Mouse (Mus musculus) frontal cortex, adult 2 months (tissue): ENCODE measurements at regions not wholly inside any gene's neighbourhood (a gene's known extent, or its start where the extent isn't known, plus 50 kb on each side); places are given as distances from the start of the nearest gene placed in this dataset.

ENCODE experiments used
- DNase-seq, 2 experiments: peaks; one replicate each; pipeline ENCODE4 v3.0.0; 2022; ENCODE audit warnings: low spot score in 1 of 2; ENCODE audit errors: extremely low spot score in 1 of 2

DNA sequence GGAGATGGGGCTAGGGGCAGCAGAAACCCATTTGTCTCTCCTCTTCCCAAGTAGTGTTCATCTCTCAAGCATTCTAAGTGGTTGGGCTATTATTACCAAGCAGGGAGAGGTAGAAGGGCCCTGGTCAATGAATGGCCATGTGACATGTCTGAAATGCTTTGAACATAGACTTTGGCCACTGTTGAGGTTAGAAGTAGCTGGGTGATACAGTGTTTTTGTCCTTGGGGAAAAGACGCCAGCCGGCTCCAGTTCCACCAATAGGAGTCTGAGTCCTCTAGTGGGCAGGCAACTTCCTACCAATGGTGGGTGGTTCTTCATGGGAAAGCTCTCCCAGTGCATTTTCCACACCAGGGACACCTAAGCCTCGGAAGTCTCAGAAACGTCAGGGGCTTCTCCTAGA lies 497.3 kb upstream of the Mgmt start:
- no peak for DNase-seq

DNA sequence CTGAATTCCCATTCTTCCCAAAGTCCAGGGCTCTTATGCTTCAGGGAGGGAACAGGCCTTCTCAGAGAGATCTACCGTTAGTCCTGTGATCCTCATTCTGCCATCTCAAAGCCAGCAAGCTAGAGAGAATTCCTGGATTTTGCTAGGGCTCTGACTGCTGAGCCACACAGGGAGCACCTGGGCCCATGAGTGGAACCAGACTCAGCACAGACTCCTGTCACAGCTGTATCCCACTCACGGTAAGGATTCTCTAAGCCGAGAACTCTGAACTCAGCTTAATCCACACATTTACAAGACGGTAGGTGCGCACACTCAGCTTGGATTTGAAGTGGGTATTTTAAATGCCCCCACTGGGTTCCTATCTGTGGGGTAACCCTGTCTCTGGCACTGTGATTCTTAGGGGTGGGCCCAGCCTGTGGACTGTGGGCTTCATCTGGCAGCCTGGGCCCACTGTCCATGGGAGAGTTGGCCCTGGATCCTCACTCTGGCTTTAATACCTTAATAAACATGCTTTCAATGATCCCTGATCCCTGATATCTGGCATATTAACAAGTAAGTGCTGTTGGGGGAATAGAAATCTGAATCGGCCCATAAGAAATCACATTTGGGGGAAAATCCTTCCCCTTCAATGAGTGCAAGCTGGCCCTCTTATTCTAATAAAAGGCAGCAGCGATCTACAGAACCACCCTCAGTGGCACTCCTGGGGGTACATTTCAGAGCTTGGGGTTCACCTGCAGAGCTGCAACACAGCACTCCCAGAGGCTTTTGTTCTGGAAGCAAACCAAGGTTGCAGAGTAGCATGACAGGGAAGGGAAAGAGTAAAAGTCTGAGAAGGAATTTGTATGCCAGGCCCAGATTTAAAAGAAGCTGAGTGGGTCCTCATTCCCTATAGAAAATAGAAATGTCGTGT lies 491.5 kb upstream of the Mgmt start:
- no peak for DNase-seq

DNA sequence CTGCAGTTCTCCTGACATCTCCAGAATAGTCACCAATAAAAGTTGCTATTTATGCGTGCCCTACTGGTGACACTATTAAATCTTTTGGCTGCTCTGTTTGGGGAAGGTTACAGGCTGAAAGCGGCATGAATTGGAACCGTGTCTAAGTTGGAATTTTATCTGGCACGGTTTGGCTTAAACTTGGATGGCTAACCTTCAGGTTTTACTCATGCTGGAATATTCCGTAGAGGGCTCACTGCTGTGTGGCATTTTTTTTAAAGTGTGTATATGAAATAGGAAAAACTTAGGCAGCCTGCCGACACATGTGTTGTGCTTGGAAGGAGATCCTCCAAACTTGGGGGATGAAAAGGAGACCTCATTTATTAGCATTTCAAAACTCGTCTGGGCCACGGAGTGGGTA lies 489.0 kb upstream of the Mgmt start:
- DNase-seq, result no peak

DNA sequence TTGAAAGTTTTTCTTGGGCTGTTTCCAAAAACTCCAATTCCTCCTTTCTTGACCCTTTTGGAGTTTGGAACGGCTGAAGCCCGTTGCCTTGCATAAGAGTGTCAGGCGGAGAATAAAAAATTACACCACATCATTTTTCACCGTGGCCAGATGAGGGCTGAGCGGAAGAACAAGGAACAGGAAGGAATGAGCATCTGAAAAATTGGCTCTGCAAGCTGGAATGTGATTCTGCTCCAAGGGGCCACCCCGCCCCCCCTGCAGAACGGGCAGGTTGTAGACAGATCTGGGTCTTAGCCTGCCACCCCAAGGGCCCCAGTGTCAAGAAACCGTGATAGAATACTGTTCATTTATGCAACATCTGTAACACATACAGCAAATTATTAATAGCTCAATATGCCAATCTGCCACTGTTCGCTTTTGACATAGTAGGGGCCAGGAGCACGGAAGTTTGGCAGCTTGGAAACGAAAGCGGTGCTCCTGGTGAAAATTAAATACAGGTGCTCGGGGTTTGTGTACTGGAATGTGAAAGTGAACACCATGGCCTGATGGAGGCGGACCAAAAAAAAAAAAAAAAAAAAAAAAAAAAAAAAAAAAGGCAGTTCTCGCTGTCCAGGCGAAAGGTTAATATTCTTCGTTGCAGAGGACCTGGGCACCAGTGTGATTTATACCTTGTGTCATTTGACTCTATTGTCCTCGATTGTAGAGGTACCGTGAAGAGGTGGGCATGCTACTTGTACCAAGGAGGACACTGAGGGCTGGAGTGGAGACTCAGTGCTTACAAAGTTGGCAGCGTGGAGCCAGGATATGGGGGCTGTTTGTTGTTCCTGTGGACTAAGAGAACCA lies 487.9 kb upstream of the Mgmt start:
- no peak for DNase-seq

DNA sequence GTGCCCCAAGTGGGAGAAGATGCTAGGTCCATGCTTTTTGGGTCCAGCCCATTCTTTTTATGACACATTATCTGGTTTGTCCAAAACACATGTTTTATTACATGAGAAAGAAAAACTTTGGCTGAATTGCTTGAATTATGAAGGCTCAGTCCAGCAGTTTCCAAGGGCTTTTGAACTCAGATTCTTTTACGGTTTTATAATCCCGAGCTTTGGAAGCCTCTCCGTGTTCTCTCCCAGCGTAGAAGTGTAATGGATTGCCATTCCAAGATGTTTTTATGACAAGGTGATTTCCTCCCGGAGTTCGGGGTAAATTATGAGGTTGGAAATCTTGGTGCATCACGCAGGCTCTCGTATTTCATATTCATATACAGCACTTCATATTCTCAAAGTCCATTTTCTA lies 479.6 kb upstream of the Mgmt start:
- DNase-seq, result no peak

DNA sequence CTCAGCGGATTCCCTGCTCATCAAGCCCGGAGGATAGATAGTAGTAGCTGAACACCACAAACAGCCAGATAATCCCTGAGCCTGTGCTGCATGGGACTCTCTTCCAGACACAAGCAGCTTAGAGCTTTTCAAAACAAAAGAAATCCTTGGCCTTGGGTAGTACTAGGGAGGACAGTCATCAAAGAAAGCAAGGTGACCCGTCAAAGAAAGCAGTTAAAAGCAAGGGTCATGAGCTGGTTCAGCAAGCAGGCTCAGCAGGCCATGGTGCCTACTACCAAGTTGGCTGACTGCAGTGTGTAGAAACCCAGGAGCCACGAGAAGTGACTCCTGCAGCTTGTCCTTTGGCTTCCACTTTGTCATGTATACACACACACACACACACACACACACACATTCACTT lies 477.1 kb upstream of the Mgmt start:
- no peak for DNase-seq

DNA sequence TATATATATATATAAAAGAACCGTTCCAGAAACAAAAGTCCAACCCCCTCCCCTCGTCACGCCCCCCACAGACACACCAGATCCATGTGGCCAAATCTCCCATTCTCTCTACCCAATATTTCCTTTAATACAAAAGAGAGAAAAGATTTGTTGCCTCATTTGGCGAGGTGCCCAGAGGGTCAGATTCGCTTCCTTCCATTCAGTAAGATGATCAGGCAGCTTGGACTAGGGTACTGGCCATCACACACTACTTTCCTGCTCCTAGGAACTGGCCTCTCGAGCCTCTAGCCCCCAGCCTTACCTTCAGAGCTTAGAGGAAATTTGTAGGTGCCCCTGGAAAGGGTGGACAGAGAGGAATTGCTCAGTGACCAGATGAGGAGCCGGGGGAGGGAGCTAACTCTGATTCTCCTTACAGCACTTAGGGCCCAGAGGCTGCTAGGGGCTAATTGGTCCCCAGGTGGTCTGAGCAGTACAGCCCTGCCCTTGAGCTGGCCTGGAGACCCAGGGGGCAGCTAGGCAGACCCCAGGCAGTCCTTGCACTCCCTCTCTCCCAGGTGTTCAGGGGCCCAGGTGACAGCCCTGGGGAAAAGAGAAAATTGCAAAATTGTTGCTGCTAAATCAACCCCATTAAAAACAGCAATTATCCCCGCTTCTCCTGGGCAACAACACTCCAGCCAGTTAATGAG lies 470.4 kb upstream of the Mgmt start:
- no peak for DNase-seq

DNA sequence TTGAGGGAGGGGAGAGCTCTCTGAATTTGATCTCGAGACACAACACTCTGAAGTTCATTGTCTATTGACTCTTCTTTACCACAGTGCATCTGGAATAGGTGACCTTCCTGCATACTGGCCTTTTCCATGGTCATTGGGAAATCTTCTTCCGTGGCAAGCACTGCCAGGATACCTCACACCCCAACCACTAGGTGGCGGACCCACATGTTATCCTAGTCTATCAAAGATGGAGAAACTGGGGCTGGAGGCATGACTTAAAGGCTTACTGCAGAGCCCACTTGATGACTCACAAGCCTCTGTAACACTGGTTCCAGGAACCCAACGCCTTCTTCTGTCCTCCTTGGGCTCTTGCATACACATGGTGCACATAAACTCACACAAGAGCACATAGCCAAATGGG lies 467.2 kb upstream of the Mgmt start:
- DNase-seq, result no peak

DNA sequence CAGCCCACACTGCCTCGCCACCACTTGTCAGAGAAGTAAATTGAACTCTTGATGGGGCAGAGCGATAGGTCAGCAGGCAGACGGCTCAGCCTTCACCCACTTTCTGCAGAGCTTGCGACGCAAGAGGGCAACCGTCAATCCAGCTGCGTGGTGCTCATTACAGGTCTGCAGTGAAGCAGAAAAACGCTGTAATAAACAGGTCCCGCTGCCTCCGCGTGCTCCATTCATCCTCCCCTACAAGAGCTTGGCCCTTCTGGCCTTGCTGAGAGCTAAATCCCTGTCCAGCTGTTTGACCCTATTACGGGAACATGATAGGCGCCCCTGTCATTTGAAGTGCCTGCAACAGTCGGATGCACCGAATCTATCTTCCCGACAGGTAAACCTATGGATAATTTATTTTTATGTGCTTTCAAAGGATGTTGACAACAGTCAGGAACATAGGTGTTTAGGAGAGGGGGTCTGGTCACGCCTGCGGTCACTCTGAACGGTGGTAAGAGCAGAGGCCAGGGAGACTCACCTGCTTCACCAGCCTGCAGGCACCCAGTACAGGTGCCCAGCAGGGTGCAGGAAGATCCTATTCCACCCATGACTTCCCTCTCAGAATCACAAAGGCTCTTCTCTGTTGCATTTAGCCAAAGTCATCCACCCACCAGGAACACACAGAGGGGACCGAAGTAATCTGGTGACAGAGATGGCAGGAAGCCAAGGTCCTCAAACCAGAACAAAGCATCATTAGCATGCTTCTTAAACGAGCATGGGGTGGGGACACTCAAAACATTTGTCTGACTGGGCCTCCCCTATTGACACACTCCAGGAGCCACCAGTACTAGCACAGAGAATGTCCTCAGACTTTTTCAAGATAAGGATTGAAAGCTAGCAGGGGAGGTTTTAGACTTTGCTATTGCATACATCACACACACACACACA lies 464.1 kb upstream of the Mgmt start:
- no peak for DNase-seq

DNA sequence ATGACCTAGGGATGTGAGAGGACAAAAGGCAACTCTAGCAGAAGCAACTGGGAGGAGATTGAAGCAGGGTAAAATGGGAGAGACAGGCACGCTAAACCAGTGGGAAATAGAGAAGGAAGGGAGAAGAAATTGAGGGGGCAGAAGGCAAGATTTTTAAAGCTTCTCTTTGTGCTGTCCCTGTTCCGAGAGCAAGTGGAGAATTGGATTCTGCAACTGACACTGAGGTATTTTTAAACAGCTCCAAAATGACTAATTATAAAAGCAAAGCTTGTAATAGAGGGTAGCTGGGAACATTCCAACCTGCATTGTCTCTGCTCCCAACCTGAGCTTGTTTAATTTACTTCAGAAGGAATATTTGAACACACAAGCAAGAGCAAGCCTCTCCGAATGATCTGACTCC lies 460.7 kb upstream of the Mgmt start:
- DNase-seq, result peak in 1 of 2 experiments; percentile 27

DNA sequence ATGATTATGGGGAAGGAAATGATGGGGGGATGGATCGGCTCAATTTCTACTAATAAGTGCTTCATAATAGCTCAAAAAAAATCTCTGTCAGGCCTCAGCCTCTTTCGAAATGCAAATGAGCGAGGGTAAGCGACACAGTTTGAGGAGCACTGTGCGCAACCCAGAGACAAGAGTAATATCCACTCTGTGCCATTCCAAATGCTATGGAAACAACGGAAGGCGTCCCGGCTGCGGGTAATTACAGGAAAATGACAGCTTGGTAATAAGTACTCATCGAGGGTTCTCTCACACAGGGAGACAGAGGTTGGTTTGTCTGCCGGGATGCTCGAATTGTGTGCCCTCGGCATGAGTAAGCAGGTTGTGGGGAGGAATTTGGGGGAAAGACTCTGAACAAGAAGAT lies 459.9 kb upstream of the Mgmt start:
- no peak for DNase-seq

DNA sequence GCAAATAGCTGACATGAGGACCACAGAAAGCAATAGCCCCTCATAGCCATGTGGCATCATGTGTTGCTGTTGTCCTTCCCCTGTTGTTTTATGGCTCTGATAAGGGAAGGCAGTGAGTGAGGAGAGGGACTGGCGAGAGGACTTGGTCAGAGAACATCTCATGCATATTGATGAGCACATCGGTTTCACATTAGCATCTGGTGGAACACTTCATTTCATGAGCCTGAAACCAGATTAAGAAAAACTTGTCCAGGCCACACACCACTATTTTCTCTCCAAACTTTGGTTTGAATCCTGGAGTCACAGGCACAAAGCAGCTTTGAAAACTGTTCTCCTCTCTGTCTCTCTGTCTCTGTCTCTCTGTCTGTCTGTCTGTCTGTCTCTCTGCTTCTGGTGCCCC lies 451.0 kb upstream of the Mgmt start:
- DNase-seq, result no peak

DNA sequence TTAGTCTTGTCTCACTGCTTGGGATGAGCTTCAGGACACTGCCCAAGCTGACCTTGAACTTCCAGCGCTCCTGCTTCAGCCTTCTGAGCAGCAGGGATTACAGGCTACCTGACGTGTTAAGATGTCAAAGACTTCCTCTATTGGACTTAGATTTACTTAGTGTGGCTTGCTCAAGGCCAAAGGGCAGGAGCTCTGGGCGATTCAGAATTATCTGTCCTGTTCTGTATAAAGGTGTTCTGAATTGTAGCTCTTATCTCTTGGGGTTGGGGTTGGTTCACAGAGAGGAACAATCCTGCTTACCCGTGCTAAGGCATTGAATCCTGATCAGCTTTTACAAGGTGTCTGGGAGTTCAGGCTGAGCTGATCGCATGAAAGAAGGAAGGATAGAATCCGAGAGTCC lies 449.3 kb upstream of the Mgmt start:
- no peak for DNase-seq

DNA sequence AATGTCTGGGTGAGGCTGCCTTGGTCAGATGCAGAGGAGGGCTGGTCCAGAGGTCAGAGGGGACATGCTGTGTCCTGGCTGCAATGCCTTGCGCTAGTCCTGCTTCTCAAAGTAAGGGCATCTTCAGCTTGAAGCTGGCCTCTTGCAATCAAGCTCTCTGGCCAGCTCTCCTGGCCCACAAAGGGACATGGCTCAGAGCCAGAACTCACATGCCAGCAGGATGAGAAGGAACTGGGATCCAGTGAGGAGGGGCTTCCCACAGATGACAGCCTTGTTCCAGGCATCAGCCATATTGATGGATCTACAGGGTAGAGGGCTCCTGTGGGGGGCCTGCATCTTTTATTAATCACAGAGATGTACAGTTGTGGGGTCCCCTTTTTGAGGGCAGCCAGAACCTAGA lies 445.1 kb upstream of the Mgmt start:
- no peak for DNase-seq

DNA sequence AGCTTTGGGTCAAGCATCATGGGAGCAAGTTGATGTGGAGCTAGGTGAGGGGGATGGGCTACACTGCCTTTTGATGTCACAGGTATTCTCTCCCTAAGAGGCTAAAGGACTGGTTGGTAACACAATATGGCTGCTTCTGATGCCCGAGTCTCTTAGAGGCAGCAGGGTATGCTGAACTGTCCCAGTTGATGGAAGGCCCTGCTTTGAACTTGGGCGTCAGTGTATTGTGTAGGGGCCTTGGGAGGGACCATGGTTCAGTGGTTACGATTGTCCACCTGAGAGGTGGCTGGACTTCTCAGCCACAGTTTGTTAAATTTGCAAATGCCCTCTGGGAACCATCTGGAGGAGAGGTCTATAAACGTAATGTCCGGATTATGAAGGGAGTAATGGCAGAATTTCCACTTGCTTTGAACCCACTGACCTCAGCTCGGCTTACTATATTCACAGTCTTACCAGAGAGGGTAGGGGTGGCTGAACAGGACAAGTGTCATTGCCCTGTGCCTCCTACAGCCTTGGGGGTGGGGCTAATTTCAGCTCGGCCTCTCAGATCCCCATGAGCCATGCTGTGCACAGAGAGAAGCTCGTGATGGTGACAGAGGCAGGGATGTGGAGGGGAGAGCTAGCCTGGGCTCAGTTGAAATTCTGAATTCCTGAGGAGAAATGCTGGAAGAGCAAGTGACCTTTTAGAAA lies 442.6 kb upstream of the Mgmt start:
- DNase-seq, result no peak

DNA sequence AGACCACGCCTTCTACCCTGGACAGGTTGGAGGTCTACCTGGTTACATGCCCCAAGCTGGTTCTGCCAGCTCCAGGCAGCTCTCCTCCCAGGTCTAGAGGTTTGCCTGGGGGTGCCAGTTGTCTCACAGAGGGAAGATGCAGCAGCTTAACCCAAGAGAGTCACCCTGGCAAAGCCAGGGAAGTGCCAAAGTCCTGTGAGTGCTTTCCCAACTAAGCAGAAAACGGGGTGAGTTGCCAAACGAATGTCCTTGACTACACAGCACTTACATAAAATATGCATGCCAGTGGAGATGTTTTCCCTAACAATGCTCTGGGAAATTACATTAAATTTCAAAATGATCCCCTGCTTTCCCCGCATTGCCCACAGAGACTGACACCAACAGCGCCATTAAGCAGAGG lies 441.9 kb upstream of the Mgmt start:
- DNase-seq, result no peak

DNA sequence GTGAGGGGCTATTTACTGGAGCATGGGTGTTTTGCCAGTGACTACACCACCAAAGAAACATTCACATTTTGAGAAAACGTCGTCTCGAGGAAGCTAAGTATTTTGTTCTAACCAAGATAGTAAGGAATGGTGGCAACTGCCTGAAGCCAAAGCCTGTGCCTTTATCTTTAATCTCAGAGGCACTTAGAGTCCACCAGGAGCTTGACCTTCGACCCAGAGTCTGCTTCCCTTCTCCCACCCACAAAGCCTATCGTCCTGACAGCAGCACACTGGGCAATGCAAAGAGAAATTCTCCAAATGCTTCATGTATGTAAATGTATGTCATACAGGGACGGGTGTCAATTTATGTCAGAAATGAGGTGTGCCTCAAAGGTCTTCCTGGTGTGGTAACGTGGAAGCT lies 437.2 kb upstream of the Mgmt start:
- DNase-seq, result no peak

DNA sequence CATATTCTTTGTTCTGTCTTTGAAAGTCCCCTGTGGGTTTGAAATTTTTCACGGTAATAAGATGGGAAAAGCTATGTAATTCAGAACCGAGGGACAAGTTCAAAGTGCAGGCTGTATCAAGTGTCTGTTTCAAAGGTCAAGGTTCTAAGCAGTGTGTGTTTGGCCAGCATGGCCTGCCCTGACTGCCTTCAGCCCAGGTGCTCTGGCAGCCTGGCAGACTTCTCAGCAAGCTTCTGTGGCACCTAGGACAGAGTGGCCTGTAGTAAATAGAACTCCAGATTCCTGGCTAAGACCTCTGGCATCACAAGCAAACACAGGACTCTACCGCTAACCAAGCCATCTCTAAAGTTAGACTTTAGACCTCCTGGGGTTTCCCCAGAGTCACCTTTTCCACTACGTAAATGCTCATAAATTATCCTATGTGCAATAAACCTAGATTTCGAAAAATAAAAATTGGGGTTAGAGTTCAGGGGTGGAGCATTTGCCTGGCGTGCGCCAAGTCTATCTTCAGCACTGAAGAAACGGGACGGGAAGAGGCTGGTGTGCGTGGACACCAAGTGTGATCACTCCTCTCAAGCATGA lies 436.5 kb upstream of the Mgmt start:
- no peak for DNase-seq

DNA sequence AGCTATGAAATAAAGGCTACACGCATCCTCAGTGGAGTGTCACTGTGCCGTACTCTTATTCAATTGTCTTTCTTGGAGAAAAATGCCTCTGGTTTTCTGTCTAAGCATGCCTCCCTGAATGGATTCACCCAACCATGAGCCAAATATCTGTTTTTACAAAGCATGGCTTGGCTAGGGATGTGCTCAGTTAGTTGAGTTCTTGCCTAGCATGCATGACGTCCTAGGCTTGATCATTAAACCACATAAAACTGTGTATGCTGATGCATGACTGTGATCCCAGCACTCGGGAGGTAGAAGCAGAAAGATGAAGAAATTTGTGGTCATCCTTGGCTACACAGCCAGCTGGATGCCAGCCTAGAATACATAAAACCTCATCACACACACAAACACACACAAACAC lies 417.3 kb upstream of the Mgmt start:
- no peak for DNase-seq
